Mouse (Mus musculus) MN1 (cell line): ENCODE data around the gene Cuedc2.
A peak's percentile ranks its signal among the peaks of the same experiment; 100 is the strongest.

ENCODE experiments used
- DNase-seq: peaks from one replicate; pipeline ENCODE4 v3.0.0-alpha.2; 2016; ENCODE audit warnings: low spot score

Gene Cuedc2

DNA sequence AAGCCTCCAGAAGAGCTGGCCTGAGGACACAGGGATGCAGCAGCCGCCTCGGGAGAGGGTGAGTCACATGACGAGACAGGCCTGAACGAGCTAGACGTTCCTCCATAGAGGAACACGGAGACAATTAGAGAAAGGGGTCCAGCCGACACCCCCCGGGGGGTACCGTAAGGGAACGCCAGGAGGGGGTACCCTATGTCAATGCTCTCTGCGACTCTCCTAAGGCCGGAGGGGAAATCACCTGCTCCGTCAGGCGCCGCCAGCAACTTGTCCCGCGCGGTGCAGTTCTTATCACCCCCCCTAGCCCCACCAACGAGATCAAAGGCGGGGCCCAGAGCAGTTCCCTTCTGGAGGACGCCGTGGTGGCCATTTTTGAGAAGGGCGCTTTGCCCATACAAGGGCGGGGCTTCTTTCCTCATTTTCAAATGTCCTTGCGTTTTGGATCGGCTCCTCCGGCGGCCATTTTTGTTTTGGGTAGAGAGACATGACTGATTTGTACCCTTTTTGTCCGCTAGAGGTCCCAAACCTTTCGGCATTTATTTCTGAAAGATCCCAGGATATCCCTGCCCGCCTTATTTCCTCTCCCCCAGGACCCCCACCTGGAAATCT, at the start of gene Cuedc2:
Gene Cuedc2 (minus strand): TSS at position 372 of the 606 bp plus-strand sequence.
- DNase-seq: peak; percentile 94

DNA sequence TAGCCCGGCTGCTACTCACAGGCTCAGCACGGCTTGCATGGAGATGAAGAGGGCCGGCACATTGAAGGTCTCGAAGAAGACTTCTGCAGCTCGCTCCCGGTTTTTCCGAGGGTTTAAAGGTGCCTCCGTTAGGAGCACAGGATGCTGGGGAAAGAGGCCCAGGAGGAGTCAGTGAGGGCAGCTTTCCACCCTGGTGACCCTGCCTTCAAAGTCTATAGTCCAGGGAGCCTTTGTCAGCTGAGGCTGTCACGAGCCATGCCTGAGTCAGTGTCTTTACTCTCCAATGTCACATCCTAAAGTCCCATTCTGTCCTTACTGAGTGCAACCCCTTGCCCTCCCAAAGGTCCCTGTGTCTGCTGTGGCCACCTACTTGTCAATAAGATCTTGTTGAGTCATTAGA, 43.8 kb upstream of the Cuedc2 start:
- no peak for DNase-seq

DNA sequence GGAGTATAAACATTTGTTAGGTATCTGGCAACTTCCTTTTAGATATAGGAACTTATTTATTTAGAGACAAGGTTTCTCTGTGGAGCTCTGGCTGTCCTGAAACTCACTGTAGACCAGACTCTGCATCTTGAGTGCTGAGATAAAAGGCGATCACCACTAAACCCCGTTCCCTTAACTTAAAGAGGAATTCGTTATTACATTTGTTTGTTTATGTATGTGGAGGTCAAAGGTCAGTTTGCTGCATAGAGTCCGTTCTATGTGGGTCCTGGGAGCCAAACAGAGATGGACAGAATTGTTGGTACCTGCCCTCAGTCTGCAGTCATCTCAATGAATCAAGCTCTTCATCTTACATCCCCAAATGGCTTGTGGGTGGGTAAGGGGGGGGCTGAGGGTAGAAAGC, 37.4 kb upstream of the Cuedc2 start:
- DNase-seq: no peak

DNA sequence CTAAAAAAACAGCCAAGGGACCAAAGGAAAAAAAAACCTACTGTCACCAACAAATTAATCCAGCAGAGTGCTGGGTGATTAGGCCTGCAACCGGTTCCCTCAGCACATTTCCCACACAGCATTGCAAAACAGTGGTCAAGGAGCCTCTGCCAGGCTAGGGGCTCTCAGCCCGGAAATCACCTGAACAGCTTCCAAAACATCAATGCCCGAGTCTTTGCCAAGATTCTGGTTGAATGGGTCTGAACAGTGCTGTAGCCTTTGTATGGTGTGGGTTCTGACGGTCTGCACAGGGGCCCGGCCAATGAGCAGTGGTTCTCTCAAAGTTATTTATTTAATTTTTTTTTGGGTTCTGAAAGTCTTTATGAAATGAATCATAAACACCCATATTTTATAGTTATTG, 37.0 kb upstream of the Cuedc2 start:
- DNase-seq: no peak

DNA sequence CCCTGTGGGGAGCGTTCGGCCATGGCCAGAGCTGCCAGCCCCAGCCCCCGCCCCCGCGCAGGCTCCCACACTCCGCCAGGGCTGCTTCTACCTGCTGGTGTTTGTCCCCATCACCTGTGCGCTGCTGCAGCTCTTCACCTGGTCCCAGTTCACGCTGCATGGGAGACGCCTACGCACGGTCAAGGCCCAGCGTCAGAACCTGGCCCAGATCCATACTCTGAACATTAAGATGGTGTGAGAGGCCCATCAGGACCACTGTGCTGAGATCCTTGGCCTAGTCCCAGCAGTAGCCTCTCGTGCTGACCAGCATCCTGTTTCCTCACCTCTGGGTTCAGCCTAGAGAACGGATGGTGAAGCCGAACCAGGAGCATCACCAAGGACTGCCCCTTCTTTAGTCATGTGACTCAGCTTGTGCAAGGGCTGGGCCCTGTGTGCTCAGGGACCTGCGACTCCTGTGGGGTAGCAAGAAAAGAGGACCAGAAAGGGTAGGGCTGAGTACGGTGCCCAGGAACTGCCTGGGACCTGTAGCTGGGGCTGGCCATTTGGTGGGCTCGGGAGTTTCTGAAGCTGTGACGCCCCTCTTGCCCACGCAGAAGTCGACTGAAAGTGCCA, 36.1 kb upstream of the Cuedc2 start:
- no peak for DNase-seq

DNA sequence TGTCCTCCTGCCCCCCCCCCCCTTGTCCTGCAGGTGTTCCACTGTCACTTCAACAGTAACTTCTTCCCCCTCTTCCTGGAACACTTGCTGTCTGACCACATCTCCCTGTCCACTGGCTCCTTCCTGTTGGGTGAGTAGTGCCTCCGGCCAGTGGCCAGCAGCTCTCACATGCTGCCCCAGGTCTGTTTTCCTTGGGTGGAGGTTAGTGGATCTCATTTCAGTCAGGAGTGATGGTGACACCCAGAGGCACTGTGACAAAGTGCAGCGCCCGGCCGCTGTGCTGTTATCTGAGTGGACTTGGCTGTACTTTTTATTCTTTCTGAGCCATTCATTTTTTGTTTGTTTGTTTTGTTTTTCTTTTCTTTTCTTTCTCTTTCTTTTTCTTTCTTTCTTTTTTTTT, 30.7 kb upstream of the Cuedc2 start:
- peak; percentile 73 for DNase-seq

DNA sequence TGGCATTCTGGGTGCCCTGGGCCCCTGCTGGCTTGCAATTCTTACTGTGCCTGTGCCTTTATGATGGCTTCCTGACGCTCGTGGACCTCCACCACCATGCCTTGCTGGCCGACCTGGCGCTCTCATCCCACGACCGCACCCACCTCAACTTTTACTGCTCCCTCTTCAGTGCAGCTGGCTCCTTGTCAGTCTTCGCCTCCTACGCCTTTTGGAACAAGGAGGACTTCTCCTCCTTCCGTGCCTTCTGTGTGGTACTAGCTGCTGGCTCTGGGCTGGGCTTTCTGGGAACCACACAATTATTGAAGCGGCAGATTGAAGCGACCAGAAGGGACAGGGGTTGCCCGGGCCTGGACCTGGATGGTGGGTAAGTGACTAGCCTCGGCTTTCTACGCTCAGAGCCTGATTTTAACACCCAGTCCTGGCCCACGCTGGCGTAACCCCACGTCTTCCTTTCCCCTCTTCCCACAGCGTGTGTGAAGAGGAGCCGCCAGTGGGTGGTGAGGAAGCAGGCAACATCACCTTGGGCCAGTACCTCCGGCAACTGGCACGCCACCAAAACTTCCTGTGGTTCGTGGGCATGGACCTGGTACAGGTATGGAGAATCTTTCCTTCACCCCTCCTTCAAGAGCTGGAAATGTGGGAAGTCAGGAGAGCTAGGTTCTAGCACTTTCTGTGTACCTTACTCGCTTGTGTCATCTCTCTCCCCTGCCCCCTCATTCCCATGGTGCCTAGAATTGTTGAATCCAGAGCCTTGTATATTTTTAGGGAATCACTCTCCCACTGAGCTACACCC, 29.5 kb upstream of the Cuedc2 start:
- no peak for DNase-seq

DNA sequence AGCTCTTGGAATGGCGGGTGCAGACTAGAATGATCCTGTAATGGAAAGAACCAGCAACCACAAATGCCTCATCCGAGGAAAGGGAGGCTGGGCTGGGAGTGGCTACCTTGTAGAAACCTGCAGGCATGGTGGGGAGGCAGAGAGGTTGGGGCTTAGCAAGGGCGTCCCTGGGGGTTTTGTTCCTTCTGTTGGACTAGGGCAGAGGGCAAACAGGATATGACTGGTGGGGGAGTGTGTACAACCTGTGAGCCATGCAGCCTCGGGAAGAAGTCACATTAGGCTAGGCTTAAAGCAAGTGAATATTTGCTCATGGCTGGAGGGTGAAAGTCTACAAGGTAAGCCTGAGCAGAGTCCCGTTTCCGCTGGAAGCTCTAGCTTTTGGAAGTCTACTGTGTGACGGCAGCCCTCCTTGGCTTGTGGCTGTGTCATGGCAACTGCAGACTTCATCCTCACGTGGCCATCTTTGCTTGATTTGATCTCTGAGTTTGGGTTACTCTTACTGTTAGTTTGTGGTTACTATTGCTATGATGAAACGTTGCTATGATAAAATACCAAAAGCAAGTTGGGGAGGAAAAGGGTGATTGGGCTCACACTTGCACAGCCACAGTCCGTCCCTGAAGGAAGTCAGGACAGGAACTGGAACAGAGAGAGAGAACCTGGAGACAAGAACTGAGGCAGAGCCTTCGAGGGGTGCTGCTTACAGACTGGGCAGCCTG, 24.9 kb upstream of the Cuedc2 start:
- no peak for DNase-seq

DNA sequence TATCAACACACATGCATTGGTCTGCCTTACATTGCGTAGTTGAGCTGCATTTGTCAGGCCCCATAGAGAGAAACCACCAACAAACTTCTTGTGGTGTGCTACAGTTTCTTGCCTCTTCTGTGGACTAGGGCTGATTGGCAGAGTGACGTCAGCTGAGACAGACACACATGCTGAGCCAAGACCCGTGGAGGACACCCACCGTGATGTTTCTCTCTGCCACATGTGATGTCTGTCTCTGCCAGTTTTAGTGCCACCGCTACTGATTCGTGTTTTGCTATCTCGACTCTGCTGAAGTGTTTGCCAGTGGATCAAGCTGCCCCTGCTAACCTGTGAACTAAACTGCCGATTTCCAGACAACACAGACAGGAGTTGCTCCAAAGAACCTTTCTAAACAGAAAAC, 23.6 kb upstream of the Cuedc2 start:
- no peak for DNase-seq

DNA sequence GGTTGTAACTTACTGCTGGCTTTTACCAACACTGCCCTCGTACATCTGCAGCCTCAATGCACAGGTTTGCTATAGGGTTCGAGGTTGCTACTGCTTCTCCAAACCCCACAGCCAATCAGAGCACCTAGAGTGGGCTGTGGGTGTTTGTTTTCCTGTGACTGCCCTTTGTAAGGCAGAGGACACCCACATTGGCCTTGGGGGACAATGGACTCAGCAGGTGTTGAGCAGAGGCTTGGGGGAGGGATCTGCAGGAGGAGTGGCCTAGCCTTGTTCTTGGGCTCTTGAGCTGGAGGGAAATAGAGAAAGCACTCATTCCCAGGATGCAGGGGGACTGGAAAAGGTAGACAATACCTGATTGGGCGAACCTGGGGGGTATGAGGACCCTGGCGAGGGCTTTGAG, 19.9 kb upstream of the Cuedc2 start:
- no peak for DNase-seq

DNA sequence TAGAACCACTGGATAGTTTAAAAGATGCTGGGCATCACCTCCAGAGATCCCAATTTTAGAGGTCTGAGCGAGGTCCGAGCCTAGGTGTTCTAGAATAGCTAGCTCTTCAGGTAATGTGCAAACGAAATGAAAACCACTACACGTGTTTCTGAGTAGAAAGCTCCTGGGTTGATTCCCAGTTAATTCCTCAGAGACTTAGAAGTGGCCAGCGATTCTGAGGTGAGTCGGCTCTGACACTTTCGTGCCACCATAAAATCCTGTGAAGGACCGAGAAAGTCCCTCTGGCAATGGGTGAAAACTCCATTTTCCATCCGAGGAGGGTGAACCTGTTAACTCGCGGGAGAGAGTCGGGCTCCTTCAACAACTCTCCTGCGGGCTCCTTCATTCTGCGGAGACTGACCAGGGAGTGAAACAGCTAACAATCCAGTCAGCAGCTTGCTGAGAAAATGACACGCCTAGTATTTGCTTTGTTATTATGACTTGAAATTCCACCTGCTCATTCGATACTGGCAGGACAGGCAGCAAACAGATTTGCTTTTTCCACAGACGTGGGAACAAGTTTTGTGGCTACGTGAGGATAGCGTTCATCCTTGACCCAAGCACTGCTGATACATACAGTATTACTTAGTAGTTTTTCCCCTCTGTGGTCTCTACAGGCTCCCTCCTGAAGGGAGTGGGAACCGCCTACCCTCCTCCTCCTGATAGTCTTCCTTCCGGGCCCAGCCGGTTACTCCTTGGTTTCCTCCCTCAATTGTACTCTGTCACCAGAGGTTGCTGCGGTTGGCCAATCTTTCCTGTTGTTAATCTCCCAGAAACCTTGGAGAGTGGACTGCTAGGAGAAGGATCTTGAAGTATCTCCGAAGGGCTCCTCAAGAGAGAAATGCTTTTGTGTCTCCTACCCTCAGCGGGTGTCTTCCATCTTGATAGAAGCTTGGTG, 19.1 kb upstream of the Cuedc2 start:
- DNase-seq: no peak

DNA sequence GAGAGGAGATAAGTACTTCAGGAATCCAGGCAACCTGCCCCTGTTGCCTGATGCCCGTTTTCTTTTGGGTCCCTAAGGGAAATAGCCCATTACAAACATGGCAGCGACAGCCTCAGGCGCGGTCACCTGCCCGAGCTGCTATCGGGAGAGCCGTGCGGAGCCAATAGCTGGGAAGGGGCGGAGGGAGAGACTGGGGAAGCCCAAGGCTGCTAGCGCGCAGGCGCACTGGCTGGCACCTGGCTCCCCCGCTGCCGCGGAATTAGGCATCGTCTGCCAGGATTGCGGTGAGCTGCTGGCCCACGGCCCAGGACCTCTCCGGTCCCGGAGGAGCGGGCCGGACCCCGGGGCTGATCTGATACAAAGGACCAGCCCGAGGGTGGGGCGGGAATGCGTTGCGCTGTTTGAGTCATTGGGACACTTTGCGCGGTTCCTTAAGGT, 18.2 kb upstream of the Cuedc2 start:
- peak; percentile 82 for DNase-seq

DNA sequence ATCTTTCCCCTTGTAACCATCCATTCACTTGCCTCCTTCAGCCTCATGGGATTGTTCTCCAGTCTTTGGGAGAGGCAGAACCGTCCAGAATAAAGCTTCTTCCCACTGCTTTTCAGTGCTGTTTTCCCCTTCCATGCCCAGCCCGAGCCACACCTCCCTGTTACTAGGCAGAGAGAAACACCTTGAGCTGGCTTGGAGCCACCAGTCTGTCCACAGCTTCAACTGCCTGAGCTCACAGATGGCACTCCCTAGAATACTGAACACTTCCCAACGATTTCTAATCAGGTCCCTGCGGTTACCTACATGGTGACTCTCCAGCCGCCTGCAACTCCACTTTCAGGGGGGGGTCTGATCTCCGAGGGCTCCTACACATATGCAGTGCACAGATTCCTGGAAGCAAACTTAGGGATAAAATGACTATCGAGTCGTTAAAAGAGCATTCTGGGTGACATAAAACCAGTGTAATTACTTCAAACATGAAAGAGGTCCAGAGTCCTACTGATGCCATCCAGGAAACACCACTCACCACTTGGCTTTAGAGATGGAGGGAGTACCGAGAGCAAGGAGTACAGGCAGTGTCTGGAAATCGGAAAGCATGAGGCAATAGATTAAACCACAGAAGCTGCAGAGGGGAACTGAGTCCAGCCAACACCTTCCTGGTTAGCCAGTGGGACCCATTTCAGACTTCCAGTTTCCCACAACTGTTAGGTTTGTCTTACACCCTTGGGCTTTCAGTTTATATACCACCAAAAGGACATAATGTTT, 11.8 kb upstream of the Cuedc2 start, which contains the start of gene 2310034G01Rik:
Gene 2310034G01Rik (minus strand): TSS at position 135 of the 765 bp plus-strand sequence.
- no peak for DNase-seq

DNA sequence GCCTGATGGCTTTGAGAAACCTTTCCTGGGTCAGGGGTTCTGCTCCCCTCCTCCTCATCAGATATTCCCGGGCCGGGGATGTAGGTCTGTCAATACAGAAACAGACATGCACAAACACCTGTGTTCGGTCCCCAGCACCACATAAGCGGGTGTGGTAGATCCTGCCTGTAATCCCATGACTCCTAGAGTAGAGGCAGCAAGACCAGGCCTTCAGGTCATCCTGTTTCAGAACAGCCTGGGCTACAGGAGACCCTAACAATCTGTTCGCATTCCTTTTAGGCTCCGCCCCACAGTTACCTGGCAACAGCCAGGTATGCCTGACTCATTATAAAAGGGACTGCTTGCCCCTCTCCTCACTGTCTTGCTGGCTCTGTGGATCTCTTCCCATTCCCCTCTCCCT, 11.0 kb upstream of the Cuedc2 start:
- DNase-seq: no peak

DNA sequence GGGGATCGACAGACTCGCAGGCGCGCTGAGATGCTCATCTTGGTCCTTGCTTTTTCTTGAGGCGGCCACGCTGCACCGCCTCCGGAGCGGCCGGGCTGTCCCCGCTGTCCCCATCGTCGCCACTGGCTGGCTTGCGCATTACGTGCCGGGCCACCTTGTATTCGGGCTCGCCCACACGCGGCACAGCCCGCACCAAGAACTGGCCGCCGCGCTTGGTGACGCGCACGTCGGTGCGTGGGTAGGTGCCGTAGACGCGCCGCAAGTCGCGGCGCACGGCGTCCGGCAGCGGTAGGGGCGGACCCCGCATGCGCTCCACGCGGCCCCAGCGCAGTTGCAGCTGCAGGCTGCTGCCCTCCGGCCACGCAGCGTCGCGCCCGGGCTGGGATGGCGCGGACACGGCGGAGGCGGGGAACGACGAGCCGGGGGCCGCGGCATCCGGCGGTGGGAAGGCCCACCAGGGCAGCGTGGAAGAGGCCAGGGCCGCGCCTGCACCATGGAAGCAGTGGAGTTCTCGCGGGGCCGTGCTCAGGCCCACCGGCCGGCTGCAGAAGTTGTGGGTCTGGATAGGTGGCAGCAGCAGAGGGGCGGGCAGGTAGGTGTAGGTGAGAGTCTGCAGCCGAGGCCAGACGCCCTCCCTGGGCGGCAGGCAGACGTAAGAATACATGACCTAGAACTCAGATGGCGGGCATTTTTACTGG, 10.4 kb upstream of the Cuedc2 start:
- peak; percentile 84 for DNase-seq

DNA sequence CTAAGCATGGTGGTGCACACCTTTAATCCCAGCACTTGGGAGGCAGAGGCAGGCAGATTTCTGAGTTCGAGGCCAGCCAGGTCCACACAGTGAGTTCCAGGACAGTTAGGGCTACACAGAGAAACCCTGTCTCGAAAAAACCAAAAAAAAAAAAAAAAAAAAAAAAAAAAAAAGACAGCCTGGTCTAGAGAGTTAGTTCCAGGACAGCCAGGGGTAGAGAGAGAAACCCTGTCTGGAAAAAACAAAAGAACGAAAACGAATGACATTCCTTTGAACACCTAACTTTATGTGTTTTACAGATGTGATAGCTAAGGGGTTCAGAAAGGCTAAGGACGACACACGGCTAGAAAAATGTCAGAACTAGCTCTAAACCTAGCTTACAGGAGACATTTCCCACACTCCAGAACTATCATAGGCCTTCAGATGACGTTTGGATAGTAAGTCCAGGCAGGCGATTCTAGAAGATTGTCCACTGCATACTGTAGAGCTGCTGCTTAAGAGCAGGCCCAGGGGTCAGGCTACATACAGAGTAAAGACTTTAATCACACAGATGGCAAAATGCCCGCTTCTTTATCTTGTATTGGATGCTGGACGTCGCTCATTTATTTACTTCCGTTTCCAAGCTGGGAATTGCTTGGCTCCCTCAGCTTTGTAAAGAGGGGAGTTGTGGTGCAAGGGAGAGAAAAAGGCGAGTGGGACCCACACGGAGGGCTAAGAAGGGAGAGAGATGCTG, 9.6 kb upstream of the Cuedc2 start:
- DNase-seq: peak; percentile 63

DNA sequence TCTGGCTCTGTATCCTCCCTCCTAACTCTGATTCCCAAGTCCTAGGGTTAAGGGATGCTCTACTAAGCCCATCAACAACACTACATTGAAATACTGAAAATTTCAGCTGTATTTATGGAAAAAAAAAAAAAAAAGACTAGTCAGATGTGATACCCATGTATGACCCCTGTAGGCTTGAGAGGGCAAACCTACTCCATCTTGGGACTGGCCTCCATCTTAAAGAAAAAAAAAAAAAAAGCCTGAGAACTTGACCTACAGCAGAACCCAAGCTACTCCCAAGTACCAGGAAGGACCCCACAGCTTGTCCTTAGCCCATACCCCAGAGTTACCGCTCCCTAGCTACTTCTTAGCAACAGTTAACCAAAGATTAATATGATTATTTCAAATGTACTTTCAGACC, 8.6 kb upstream of the Cuedc2 start:
- no peak for DNase-seq

DNA sequence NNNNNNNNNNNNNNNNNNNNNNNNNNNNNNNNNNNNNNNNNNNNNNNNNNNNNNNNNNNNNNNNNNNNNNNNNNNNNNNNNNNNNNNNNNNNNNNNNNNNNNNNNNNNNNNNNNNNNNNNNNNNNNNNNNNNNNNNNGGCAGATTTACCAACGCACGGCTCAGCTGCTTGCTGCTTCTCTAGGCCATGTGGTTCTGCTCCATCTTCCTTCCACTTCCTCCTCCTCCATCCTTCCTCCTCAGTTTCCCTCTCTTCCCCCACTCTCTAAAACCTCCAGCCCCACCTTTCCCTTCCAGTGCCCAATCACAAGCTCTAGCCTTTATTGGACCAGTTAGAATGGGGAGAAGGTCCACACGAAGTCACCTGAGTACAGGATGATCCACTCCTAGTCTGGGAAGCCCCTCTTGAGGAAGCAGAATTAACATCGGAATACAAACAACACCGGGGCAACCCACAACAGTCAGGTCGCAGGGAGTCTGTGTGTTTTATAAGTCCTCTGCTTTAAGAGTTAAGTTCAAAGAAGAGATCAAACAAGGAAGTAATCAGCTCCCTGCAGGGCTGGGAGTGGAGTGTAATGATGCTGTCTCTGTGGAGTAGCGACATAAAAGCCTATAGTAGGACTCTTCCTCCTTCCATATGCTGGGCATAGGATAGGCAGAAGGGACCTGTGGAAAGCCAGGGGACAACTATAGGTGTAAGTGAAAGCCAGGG, 6.4 kb upstream of the Cuedc2 start:
- no peak for DNase-seq
